Mouse (Mus musculus): ENCODE measurements around the gene Mxra7. TPM values are rescaled to one million over a fixed set of nuclear protein-coding genes. Genes with fewer than 3 reads are reported as not detected.
"Not testable (repeated sequence)": the region's sequence is repeated elsewhere in the genome, so short reads cannot be mapped to it uniquely, and the experiment has no call there.

The Mxra7 gene
- total RNA-seq, 2 experiments from 2014 or later = 54.5 to 65.3 TPM

DNA sequence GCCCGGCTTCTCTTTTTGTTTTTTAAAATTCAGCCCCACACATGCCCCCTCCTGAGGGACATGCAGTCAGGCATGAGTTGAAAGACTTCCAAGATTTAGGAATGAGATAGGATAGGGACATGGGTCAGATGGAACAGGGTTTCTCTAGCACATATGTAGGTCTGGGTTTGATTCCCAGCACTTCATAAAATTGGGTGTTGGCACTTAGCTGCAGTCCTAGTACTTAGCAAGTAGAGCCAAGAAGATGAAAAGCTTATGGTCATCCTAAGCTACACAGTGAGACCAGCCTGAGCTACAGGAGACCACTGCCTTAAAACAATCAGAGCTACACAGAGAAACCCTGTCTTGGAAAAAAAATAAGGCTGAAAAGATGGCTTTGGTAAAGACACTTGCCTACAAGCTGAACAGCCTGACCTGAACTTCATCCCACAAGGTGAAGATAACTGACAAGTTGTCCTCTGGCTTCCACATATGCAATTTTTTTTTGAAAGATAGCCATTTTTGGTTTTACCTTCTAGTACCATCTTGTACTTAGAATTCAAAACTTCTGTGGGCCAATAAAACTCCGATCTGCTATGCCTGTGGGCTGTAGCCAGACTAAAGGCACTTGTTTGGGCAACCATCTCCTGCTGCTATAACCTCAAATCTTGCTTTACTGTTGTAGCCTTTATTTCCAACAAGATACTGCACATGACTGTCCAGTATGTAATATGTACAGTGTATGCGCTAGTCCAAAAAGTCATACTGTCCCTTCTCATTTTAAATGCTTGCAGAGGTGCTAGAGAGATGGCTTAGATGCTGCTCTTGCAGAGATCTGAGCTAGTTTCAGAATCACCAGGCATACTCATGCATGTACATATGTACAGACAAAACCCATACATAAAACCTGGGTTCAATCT, 19.6 kb upstream of the Mxra7 start:
- no peak for DNase-seq (ENCODE audit: low spot score in 2 of 2)

- no peak for DNase-seq (ENCODE audit: low spot score in 2 of 2)
Measured at GRCm38 (mm10) chr11:116846593-116847181, 18.8 kb upstream of the Mxra7 start.

- DNase-seq (ENCODE audit: low spot score in 2 of 2) = peak; percentile 91 to 96
Measured at GRCm38 (mm10) chr11:116843261-116844233, 15.7 kb upstream of the Mxra7 start, which contains the start of the genes Mettl23 and Jmjd6. Gene Mettl23, plus strand, starts transcription at chr11:116843278. Gene Jmjd6, minus strand, starts transcription at chr11:116843449.

GRCm38 (mm10) chr11:116842531-116843260, 14.8 kb upstream of the Mxra7 start:
- peak; percentile 63 to 74 for DNase-seq (ENCODE audit: low spot score in 2 of 2)

GRCm38 (mm10) chr11:116840748-116841147, 12.9 kb upstream of the Mxra7 start:
- no peak for DNase-seq (ENCODE audit: low spot score in 2 of 2)

- no peak for DNase-seq (ENCODE audit: low spot score in 2 of 2)
Measured at GRCm38 (mm10) chr11:116839601-116840000, 11.8 kb upstream of the Mxra7 start.

DNA sequence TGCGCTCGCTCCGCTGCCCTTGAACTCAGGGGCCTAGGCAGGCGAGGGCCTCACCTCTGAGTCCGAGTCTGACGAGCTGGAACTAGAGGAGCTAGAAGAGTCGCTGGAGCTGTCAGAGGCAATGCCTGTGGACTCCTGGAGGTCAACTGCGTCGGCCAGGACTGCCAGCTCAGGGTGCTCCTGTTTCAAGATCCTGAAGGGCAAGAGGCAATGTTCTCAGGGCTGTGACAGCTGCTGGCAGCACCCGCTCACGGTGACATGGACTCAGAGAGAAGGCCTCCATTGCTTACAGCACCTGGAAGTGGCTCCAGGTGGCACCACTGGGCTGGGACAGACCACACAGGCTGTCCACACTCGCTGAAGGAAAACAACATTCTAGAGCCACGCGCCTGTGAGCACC, 11.1 kb upstream of the Mxra7 start:
- DNase-seq (ENCODE audit: low spot score in 2 of 2) = no peak

- DNase-seq (ENCODE audit: low spot score in 2 of 2) = no peak
Measured at GRCm38 (mm10) chr11:116837441-116837840, 9.6 kb upstream of the Mxra7 start.

GRCm38 (mm10) chr11:116836283-116836682, 8.4 kb upstream of the Mxra7 start:
- no peak for DNase-seq (ENCODE audit: low spot score in 2 of 2)

- DNase-seq (ENCODE audit: low spot score in 2 of 2) = no peak
Measured at GRCm38 (mm10) chr11:116834954-116835353, 7.1 kb upstream of the Mxra7 start.

DNA sequence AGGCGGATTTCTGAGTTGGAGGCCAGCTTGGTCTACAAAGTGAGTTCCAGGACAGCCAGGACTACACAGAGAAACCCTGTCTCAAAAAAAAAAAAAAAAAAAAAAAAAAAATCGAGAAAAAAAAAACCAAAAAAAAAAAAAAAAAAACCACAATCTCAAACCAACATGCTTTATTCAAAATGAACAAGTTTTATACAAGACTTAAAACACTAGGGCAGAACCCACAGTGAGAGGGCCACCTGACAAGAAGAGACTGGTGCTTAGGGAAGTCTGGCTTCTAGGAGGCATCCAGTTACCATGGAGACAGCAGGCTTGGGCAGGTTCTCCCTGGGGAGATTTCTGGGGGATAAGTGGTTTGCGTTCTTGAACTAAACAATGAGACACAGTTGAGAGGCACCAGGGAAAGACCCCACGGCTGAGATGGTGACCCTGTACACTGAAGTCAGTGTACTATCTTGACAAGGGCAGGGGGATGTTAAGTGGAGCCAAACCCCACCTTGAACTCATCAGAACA, 4.4 kb upstream of the Mxra7 start:
- DNase-seq (ENCODE audit: low spot score in 2 of 2) = no peak

DNA sequence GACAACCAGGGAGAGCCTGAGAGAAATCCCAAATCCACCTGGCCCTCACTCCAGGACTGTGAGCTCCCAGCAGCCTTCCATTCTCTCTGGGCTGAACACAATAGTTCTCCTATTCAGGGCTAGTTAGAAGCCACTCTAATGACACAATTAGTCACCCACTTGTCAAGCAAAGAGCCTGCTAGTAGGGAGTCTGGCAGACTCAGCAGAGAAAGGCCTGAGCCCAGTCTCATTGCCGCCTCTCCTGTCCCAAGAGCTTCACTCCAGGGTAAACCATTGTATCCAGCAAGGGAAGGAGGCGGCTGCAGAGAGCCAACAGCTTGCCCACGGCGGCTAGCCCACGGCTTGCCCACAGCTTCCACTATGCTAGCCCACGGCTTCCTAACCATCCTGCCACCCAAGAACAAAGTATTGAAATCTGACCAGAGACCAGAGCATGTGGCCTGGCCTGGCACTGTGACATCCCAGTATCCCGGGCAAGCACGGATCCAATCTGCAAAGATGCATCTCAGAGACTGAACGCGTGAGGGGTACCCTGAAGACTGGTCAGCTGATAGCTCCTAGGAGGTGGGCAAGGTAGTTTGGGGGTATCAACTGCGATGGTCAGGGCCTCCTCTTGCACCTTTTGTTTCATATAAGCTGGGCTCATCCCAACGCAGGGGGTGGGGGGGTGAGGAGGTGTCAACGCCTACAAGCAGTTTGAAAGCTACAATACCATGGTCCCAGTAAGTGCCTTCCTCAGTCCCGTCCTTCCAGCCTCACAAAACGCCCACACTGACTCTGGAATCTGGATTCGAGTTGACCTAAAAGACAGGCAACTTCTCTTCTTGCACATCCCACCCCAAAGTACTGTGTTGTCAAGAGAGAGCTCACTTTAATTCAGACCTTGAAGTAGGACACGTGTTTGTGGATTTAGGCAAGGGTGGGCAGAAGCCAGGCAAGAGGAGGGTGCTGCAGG, 1.0 kb downstream of the Mxra7 start:
- no peak for DNase-seq (ENCODE audit: low spot score in 2 of 2)

DNA sequence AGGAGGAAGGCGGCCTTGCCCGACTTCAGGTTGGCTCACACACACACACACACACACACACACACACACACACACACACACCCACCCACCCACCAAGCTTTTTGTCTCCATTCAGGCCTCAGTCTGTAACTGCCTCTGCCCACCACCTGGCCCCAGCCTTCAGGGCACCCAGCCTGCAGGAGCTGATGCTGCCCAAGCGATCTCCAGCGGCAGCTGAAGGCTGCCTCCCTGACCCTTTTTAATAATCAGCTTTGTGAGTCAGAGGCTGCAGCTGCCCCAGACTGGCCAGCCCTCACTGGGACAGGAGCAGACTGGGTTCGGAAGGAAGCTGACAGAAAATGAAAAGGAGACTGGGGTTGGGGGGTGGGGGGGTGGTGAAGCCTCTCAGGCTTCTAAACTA, 2.6 kb downstream of the Mxra7 start:
- DNase-seq (ENCODE audit: low spot score in 2 of 2) = no peak

DNA sequence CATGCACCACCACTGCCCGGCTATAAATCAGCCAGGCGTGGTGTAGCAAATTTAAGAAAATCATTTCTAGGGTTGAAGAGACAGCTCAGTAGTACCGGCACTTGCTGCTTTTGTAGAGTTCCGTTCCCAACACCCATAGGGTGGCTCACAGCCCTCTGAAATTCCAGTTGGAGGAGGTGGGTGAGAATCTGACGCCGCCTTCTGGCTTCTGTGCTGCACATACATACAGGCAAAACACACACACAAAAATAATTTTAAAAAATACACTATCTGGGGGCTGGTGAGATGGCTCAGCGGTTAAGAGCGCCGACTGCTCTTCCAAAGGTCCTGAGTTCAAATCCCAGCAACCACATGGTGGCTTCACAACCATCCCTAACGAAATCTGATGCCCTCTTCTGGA, 4.0 kb downstream of the Mxra7 start:
- not testable (repeated sequence) for DNase-seq (ENCODE audit: low spot score in 2 of 2)

GRCm38 (mm10) chr11:116823255-116823654, 4.6 kb downstream of the Mxra7 start:
- DNase-seq (ENCODE audit: low spot score in 2 of 2) = no peak

DNA sequence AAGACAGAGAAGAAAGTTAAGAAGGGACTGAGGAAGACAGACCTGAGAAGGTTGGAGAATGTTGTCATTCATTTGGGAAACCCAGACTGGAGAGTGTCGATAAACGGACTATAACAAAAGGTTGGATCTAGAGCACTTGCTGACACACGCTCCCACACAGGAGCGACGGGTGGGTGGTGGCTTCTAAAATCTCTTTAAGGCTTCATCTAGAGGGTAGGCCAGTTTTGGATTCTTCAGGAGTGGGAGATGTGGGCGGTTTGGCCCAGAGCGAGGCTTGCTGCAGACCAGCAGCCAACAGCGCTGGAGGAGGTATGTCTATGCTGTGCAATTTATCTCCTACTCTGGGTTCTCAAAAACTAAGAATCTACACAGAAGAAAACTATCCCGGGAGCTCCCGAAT, 5.2 kb downstream of the Mxra7 start:
- DNase-seq (ENCODE audit: low spot score in 2 of 2) = no peak

- DNase-seq (ENCODE audit: low spot score in 2 of 2) = no peak
Measured at GRCm38 (mm10) chr11:116822215-116822614, 5.6 kb downstream of the Mxra7 start.

DNA sequence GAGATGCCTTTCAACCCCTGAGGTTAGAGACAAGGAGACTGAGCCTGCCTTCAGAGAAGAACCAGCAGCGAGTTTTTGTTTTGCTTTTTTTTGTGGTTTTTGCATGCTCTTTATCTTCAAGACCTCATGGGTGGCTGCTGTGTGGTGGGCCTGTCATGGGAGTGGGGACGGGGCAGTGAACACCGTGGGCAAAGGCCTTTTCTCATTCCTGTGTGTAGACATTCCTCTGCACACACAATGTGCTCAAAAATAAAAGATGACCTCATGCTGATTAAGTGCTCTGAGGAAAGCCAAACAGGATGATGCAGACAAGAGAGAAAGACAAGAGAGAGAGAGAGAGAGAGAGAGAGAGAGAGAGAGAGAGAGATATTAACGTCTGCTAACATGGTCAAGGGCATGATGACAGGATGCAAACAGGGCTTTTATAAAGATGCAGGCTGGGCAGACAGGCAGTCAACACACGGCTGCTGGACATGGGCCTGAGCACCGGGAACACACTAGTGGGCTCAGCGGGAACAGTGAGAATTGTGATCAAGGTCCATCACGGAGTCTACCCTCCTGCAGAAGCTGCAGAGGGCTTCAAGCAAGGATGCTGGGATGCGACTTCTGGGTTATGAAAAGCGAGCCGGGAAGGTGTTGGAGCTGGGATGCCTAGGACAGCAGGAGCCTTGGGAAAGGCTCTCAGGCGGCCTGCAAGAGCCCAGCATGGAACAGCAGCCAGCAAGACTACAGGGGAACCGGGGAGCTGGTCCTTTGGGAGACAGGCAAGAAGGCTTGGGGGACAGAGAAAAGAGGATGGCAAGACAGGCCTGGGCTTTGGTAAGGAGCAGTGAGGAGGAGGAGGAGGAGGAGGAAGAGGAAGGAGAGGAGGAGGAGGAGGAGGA, 6.5 kb downstream of the Mxra7 start:
- DNase-seq (ENCODE audit: low spot score in 2 of 2) = no peak

All from gastrocnemius, postnatal 4 days (tissue).